Mouse (Mus musculus) small intestine, adult 2 months (tissue): Measurements from ENCODE around the gene Best2.

ENCODE experiments used
- CTCF ChIP-seq: fragments of 200-500 bp; IDR thresholded peaks from 2 replicates; pipeline ENCODE4 v1.5.1; 2012; ENCODE audit warnings: low read depth, mild to moderate bottlenecking, control low read depth, inconsistent platforms, low read length, moderate library complexity, mixed read lengths; ENCODE audit not compliant: insufficient replicate concordance, insufficient read length; ENCODE audit errors: extremely low read depth
- POLR2A ChIP-seq: fragments of 200-500 bp; IDR thresholded peaks from 2 replicates; pipeline ENCODE4 v1.6.1; 2012; ENCODE audit warnings: low read depth, mild to moderate bottlenecking, control low read depth, inconsistent platforms, low read length, moderate library complexity

DNA sequence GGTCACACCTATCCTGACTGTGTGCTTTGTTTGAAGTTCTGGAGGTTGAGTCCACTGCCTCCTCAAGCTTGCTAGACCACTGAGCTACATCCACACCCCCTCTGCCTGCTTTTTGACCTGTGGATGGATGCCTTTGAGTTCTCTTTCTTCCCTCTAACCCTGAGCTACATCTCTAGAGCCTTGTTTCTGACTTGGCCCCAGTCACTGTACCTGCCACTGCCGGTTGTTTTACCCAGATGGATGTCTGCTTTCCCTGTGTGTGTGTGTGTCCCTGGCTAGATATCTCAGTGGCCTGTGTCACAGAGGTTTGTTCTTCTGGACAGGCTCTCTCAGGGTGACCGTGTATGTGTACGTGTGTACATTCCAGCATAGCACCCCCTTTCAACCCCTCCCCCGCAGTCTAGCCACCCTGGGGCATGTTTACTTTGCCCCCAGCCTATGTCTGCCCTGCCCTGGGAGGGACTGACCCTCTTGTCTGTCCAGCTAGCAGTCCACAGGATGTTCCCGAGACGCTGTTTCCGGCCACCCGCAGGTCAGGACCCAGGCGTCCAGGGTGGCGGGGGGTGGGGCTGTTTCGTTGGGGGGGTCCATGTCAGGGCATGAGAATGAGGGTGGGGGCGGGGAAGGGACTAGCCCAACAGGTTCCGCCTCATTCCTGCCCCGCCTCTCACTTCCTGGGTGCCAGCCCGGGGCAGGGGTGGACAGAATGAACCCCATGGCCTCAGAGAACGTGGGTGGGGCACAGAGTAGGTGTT is 29.9 kb downstream of the Best2 start:
- no peak for TF ChIP-seq CTCF
- TF ChIP-seq POLR2A = no peak
